Mouse (Mus musculus): Measurements from ENCODE around the gene E030030I06Rik.
"Not testable (repeated sequence)": the region's sequence is repeated elsewhere in the genome, so short reads cannot be mapped to it uniquely, and the experiment has no call there.

E030030I06Rik gene

GRCm38 (mm10) chr10:22151863-22152640 lies 3.0 kb upstream of the E030030I06Rik start:
- DNase-seq (ENCODE audit: low spot score in 2 of 2) = not testable (repeated sequence)

- DNase-seq (ENCODE audit: low spot score in 2 of 2) = not testable (repeated sequence)
Measured at GRCm38 (mm10) chr10:22151056-22151862, 2.2 kb upstream of the E030030I06Rik start.

GRCm38 (mm10) chr10:22150593-22150992 lies 1.5 kb upstream of the E030030I06Rik start:
- DNase-seq (ENCODE audit: low spot score in 2 of 2) = no peak

GRCm38 (mm10) chr10:22149691-22150465 lies 808 bp upstream of the E030030I06Rik start:
- no peak for DNase-seq (ENCODE audit: low spot score in 2 of 2)

GRCm38 (mm10) chr10:22148441-22149072 lies 513 bp downstream of the E030030I06Rik start:
- peak in 1 of 2 experiments; percentile 35 for DNase-seq (ENCODE audit: low spot score in 2 of 2)

DNA sequence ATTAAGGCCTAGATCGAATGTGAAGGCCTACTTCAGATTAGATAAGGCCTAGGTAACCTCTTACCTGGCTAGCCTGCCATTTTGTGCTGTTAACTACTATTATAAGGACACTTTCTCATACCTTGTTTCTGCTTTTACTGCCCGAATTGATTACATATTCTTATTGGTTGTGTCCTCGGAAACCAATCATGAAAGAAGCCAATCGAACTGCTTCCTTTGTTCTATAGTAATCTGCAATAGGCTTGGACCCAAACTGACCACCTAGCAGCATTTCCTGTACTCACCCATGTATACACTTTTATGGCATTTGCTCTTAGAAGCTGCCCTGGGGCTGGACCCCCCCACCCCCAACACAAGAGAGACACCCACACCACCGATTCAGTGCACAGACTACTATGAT lies 6.1 kb downstream of the E030030I06Rik start:
- DNase-seq (ENCODE audit: low spot score in 2 of 2) = no peak

DNA sequence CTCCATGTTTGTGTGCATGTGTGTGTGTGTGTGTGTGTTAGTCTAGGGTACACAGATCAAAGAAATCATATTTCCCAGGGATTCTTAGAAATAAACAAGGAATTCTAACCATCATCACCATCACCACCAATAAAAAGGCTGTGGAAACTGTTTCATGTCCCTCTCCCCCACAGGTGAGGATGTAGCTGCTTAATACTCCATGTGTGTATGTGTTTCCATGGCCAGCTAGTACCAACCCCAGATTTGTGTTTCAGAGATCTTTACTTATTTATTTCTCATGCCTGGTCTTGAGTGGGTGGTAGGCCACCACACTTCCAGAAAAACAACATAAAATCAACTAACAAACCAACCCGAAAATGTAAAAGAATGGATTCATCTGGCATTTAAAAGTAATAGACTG lies 6.9 kb downstream of the E030030I06Rik start:
- DNase-seq (ENCODE audit: low spot score in 2 of 2) = not testable (repeated sequence)

DNA sequence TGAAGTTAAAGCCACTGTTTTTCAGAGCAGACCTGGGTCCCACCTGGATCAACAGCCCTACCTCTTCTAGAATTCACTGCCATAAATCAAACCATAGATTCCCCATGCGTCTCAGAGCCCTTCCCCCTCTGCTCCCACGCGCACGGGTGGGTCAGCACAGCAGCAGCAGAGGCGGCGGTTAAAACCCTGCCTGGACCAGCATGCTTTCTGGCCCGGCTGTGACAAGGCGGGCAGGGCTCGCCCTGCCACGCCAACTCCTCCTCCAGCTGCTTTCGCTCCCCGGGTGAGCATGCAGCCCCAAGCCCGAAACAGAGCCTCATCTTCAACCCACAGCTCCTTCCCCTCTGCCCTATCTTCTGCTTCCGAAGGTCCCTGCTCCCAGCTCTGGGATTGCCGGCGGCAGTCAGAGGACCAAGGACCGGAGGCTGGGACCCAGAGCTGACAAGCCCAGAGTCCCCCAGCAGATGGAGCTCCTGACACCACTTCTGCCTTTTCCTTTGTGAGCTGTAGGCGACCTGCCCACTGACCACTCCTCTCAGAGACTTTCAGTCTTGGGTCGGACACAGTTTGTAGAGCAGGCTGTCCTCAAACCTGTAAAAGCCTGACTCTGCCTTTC lies 8.3 kb downstream of the E030030I06Rik start:
- DNase-seq (ENCODE audit: low spot score in 2 of 2) = peak in 1 of 2 experiments; percentile 71

DNA sequence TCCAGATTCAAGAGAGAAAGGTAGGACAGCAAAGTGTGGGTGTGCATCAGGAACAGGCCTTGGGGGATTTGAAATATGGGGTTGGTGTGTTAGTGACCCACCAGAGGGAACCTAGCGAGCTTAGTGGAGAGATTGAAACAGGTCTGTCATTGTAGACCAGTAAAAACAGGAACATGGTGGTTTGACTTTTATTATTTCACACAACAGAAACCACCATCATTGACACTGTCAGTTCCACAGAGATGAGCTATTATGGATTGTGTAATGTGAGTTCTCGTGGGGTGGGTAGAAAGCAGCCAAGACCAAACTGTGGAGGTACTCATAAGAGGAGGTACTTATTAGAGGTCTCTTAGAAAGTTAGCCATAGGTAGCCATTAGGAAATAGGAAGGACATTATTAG lies 74.5 kb downstream of the E030030I06Rik start:
- DNase-seq (ENCODE audit: low spot score in 2 of 2) = no peak

DNA sequence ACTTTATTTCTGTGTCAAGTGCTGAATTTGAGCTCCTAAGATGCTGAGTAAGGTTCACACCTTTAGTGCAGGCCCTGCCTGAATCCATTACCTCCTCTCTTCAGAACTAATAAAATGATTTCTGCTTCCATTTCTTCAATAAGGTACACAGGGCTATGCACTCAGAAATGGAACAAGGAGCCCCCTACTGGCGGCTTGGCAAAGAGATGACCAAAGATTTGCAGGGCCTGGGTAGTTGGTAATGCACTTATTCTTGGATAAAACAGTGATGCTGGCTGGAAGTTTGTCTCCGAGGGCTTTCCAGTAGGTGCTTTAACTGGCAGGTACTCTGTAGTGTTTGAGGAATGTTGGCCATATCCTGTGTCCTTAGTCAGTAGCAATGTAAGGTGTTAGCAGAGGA lies 76.3 kb downstream of the E030030I06Rik start:
- no peak for DNase-seq (ENCODE audit: low spot score in 2 of 2)

- DNase-seq (ENCODE audit: low spot score in 2 of 2) = no peak
Measured at GRCm38 (mm10) chr10:22070576-22070975, 78.5 kb downstream of the E030030I06Rik start.

- no peak for DNase-seq (ENCODE audit: low spot score in 2 of 2)
Measured at GRCm38 (mm10) chr10:22070168-22070567, 78.9 kb downstream of the E030030I06Rik start.

DNA sequence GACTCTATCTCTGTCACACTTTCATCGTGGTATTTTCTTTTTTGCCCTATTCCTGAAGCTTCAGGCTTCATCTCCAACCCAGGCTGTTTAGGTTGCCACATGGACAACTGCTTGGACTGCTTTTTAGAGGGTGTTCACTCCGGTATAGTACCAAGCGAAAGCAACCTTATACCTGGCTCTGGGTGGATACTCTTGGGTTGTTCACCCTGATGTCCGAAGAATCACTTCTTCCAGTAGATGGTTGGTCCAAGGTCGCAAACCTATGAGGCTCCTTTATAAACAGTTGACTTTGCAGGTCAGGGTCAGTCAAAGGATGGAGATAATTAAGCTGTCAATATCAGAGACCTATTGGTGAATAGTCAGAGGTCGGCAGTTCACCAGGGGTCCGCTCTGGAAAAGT lies 81.1 kb downstream of the E030030I06Rik start, which contains the start of gene 4930444G20Rik:
4930444G20Rik (minus strand) TSS at position 101 of the 400 bp plus-strand sequence.
- DNase-seq (ENCODE audit: low spot score in 2 of 2) = not testable (repeated sequence)

Data from frontal cortex, postnatal 10 days (tissue).